Mouse (Mus musculus): Measurements from ENCODE around the gene Rin3. TPM values are rescaled to one million over a fixed set of nuclear protein-coding genes. Genes with fewer than 3 reads are reported as not detected.

Gene Rin3
- total and polyA plus RNA-seq, 3 experiments: 17.5 to 38.9 TPM; not detected in 1

DNA sequence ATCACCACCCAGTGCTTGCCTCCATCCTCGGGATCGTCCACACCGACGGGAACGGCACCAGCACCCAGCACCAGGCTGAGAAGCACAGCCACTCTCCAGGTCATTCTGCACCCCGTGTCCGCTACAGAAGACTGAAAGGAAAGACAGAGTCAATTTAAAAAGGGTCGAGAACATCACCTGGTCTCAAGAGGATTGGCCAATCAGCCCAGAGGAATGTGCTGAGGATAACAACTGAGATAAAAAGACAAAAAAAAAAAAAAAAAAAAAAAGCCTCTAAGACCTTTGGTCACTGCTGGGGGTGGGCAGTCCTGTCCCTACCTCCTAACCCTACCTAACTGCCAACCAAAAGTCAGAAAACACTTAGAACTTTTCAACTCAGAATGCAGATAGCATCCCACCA is 140.8 kb downstream of the Rin3 start:
- H3K9ac ChIP-seq (ENCODE audit: control insufficient read depth, low read depth, low read length, poor library complexity, severe bottlenecking): no peak overlapping the region
- no peaks in the 10 kb centered on the region for H3K9me3 ChIP-seq (replicated peaks; ENCODE audit: insufficient read depth, low read length)
- H3K79me2 ChIP-seq (ENCODE audit: control insufficient read depth, insufficient read depth, low read length, poor library complexity): no peaks in the 10 kb centered on the region
- peaks cover 0 to 26% of the 10 kb centered on the region in 2 experiments; a peak in 2 of 4 replicates for H3K36me3 ChIP-seq (ENCODE audit: control insufficient read depth in 1 of 2, insufficient read depth in 2 of 2, low read length in 2 of 2)
- DNase-seq (ENCODE audit: low read depth, low spot score): no peak
- no peaks in the 10 kb centered on the region for H3K27me3 ChIP-seq (ENCODE audit: control insufficient read depth in 1 of 2, insufficient read depth in 2 of 2, low read length in 2 of 2)
- peaks cover 7 to 27% of the 10 kb centered on the region in 2 experiments for H3K4me1 ChIP-seq (ENCODE audit: control insufficient read depth in 1 of 2, insufficient read depth in 2 of 2, low read length in 2 of 2)
- H3K27ac ChIP-seq (ENCODE audit: control insufficient read depth, low read depth, low read length): no peak overlapping the region
- H3K4me3 ChIP-seq (ENCODE audit: control insufficient read depth in 1 of 2, insufficient read depth in 1 of 2, low read depth in 2 of 2, low read length in 2 of 2): no peak overlapping the region
- TF ChIP-seq CHD1 (IDR thresholded peaks at IDR 0.05; ENCODE audit: low read depth, low read length) (no peak), MEF2A (IDR thresholded peaks at IDR 0.05; ENCODE audit: extremely low read depth, insufficient replicate concordance, low read depth, low read length, poor library complexity, severe bottlenecking) (no peak), USF2 (IDR thresholded peaks at IDR 0.05; ENCODE audit: borderline replicate concordance in 1 of 2, insufficient read depth in 1 of 2, low read depth in 1 of 2, low read length in 2 of 2) (no peak), USF1 (IDR thresholded peaks at IDR 0.05; ENCODE audit: low read depth, low read length) (no peak), MYC (IDR thresholded peaks at IDR 0.05; ENCODE audit: low read depth, low read length) (no peak), ZMIZ1 (IDR thresholded peaks at IDR 0.05; ENCODE audit: low read depth, low read length) (no peak), MAFK (IDR thresholded peaks at IDR 0.05; ENCODE audit: borderline replicate concordance, low read depth, low read length) (no peak), KAT2A (conservative IDR thresholded peaks at IDR 0.05; ENCODE audit: low read depth, low read length) (no peak)

DNA sequence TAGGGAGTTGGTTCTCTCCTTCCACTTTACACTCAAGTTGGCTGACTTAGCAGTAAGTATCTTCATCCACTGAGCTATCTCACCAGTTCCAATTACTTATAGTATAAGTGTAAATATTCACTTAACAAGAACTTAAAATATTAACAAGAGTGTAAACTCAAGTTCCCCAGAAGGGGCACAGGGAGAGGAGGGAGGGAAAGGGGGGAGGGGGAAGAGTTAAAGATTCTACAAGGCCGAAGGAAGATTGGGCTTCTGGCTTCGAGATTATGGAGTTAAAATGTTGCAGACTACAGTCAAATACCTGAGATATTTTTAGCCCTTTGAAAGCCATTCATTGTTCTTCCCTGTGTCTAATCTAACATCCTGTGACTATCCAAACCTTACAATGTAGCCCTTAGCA is 141.6 kb downstream of the Rin3 start:
- no peaks in the 10 kb centered on the region for H3K79me2 ChIP-seq (ENCODE audit: control insufficient read depth, insufficient read depth, low read length, poor library complexity)
- H3K36me3 ChIP-seq (ENCODE audit: control insufficient read depth in 1 of 2, insufficient read depth in 2 of 2, low read length in 2 of 2): peaks cover 0 to 23% of the 10 kb centered on the region in 2 experiments; a peak in 2 of 4 replicates
- TF ChIP-seq MEF2A (IDR thresholded peaks at IDR 0.05; ENCODE audit: extremely low read depth, insufficient replicate concordance, low read depth, low read length, poor library complexity, severe bottlenecking) (0 out of 2 replicates have a peak, but pooled peaks have one; percentile 13), NELFE (IDR thresholded peaks at IDR 0.05; ENCODE audit: low read depth, low read length) (no peak), GATA1 (IDR thresholded peaks at IDR 0.05; ENCODE audit: low read depth, low read length) (no peak), KAT2A (conservative IDR thresholded peaks at IDR 0.05; ENCODE audit: low read depth, low read length) (no peak), SMC3 (IDR thresholded peaks at IDR 0.05; ENCODE audit: low read depth, low read length) (no peak), ZKSCAN1 (IDR thresholded peaks at IDR 0.05; ENCODE audit: low read depth, low read length) (no peak), ZC3H11A (IDR thresholded peaks at IDR 0.05; ENCODE audit: low read depth, low read length) (no peak), CHD2 (IDR thresholded peaks at IDR 0.05; ENCODE audit: low read length) (no peak)
- peak overlapping the region; percentile 19 for H3K27ac ChIP-seq (ENCODE audit: control insufficient read depth, low read depth, low read length)
- peaks cover 7 to 26% of the 10 kb centered on the region in 2 experiments for H3K4me1 ChIP-seq (ENCODE audit: control insufficient read depth in 1 of 2, insufficient read depth in 2 of 2, low read length in 2 of 2)
- no peak overlapping the region for H3K4me3 ChIP-seq (ENCODE audit: control insufficient read depth in 1 of 2, insufficient read depth in 1 of 2, low read depth in 2 of 2, low read length in 2 of 2)
- H3K9me3 ChIP-seq (replicated peaks; ENCODE audit: insufficient read depth, low read length): no peaks in the 10 kb centered on the region
- no peaks in the 10 kb centered on the region for H3K27me3 ChIP-seq (ENCODE audit: control insufficient read depth in 1 of 2, insufficient read depth in 2 of 2, low read length in 2 of 2)
- peak; percentile 52 for DNase-seq (ENCODE audit: low read depth, low spot score)
- no peak overlapping the region for H3K9ac ChIP-seq (ENCODE audit: control insufficient read depth, low read depth, low read length, poor library complexity, severe bottlenecking)

All from MEL (cell line).